9 mouse cellular contexts compared by ENCODE assay signal in the genomic region with DNA sequence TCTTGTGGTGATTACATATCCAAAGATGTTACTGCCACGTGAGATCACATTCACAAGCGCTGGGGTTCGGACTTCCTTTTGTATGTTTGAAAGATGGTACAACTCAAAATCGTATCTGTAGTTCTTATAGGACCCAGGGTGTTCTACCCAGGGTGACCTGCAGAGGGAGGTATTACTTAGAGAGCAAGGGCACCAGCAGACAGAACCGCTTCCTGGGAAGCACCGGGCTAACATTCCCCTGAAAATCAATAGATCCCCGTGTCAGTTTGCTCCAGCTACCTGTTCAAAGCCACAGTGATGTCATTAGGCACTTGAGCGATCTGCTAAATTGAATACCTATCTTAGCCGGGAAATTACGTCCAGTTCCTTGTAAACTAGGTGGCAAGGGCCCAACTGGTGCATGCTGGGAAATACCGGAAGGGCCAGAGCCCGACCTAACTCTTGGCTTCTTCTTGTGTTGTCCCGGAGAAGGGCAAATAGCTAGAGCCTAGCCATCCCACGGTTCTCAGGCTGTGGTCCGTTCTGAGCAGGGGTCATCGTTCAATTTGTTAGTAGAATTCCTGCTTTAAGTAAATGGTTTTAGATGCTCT. TPM values are rescaled to one million over a fixed set of nuclear protein-coding genes. Genes with fewer than 3 reads are reported as not detected.
DNase-seq lines count a peak whose midpoint lies in the region; ATAC-seq and TF ChIP-seq lines count a peak whose summit lies in the region.
"Had no signal": no experiment of that assay in that cellular context is flagged by ENCODE, and none has a peak within 500 bp of the region (broad histone marks: within the 10 kb centered on the region; RNA-seq: fewer than 3 reads in every experiment).

No protein-coding gene starts in this region.

- H3K27ac ChIP-seq in heart, adult 2 months = no peak overlapping the region
- no peak overlapping the region for H3K27ac ChIP-seq in heart, embryonic 10.5 days
- H3K27ac ChIP-seq: liver, embryonic 15.5 days had no signal

- intact Hi-C loops in heart, adult 2 months (cut with DNase I) = no loop called here

- TF ChIP-seq EP300 in heart, adult 2 months (IDR thresholded peaks at IDR 0.05; ENCODE audit: insufficient read depth, low read depth, low read length) = no peak

- peak overlapping the region; percentile 22; the same call in 1 of the 2 replicates for H3K4me3 ChIP-seq in heart, adult 2 months
- H3K4me3 ChIP-seq in heart, embryonic 10.5 days = no peak overlapping the region
- H3K4me3 ChIP-seq: liver, embryonic 15.5 days had no signal

- peak; percentile 81 for TF ChIP-seq CTCF in heart, adult 2 months (IDR thresholded peaks at IDR 0.05)

- H3K27me3 ChIP-seq in heart, adult 2 months (ENCODE audit: control insufficient read depth, insufficient read depth, low read length) = no peaks in the 10 kb centered on the region
- no peaks in the 10 kb centered on the region for H3K27me3 ChIP-seq in heart, embryonic 10.5 days (ENCODE audit: insufficient read depth, poor library complexity, severe bottlenecking)
- H3K27me3 ChIP-seq: liver, embryonic 15.5 days had no signal

- no peaks in the 10 kb centered on the region for H3K79me2 ChIP-seq in heart, adult 2 months (replicated peaks; ENCODE audit: control insufficient read depth, insufficient read depth, low read length)

- H3K36me3 ChIP-seq in heart, adult 2 months (ENCODE audit: control insufficient read depth, insufficient read depth, low read length) = no peaks in the 10 kb centered on the region
- H3K36me3 ChIP-seq in heart, embryonic 10.5 days = no peaks in the 10 kb centered on the region

- peak; percentile 51 to 53 for DNase-seq in heart, adult 2 months
- DNase-seq in heart, embryonic 10.5 days (ENCODE audit: low spot score) = no peak
- peak; percentile 60 for DNase-seq in CD4-positive, CD25-positive, alpha-beta regulatory T cell, adult 2 months (ENCODE audit: low read depth, low spot score)
- peak; percentile 75 to 84 for DNase-seq in adrenal gland, postnatal 36 days
- peak; percentile 55 for DNase-seq in gastrocnemius, adult 18-20 months (ENCODE audit: low spot score)
- peak; percentile 81 to 84 for DNase-seq in kidney, postnatal 4 days
- DNase-seq in thymus, postnatal 10 days (ENCODE audit: low spot score in 2 of 2) = peak; percentile 20 to 64

- WGBS in heart, adult 2 months = 43% methylated on average over 16 of the region's 16 CpGs
- 46% methylated on average over 16 of the region's 16 CpGs for WGBS in heart, embryonic 10.5 days

- no peak overlapping the region for H3K9ac ChIP-seq in heart, adult 2 months (ENCODE audit: low read depth, low read length)
- H3K9ac ChIP-seq: liver, embryonic 15.5 days had no signal

- peak; percentile 75 for ATAC-seq in megakaryocyte progenitor cell, adult 5-6 weeks (replicated peaks; ENCODE audit: poor library complexity)

- no peak for TF ChIP-seq POLR2A in heart, adult 2 months (IDR thresholded peaks at IDR 0.05; ENCODE audit: insufficient read depth, low read depth, low read length)

- no peaks in the 10 kb centered on the region for H3K4me1 ChIP-seq in heart, adult 2 months (ENCODE audit: control insufficient read depth, insufficient read depth, low read length)
- H3K4me1 ChIP-seq in heart, embryonic 10.5 days = peaks cover 13% of the 10 kb centered on the region

- H3K9me3 ChIP-seq in heart, embryonic 10.5 days = no peaks in the 10 kb centered on the region
- H3K9me3 ChIP-seq: liver, embryonic 15.5 days had no signal

RNA-seq across cellular contexts. Expression of a gene that starts 14.2 kb away (rescaled TPM):
- not detected for total RNA-seq in heart, adult 2 months (2021)
- polyA plus RNA-seq in heart, adult 2 months (2012; rRNA removed) = 0.06 TPM in 1 of 2 replicates, not detected in the other
- 0.14 and 2.8 TPM in 2 replicates for polyA plus RNA-seq in heart, embryonic 10.5 days (2016; fragmentation: Nextera tagmentation; extraction: Ambion mirVana)
- total RNA-seq in adrenal gland, postnatal 36 days (2021) = under 1 TPM; 0.30 to 0.79 TPM
- under 1 TPM in 1 of 2 experiments, not detected in 1; 0.12 TPM for total RNA-seq in gastrocnemius, adult 18-20 months (2021)
- 0.61 and 0.62 TPM in 2 replicates for total RNA-seq in megakaryocyte progenitor cell, adult 5-6 weeks (2015)
- total RNA-seq in megakaryocyte progenitor cell, adult 5-6 weeks (2017) = 0.54 and 0.95 TPM in 2 replicates

RNA-seq across cellular contexts. Expression of a gene that starts 27.6 kb away (rescaled TPM):
- not detected for total RNA-seq in heart, adult 2 months (2021)
- polyA plus RNA-seq in heart, adult 2 months (2012; rRNA removed) = 0.06 TPM in 1 of 2 replicates, not detected in the other
- 0.03 TPM in 1 of 2 replicates, not detected in the other for polyA plus RNA-seq in heart, embryonic 10.5 days (2016; fragmentation: Nextera tagmentation; extraction: Ambion mirVana)
- total RNA-seq in adrenal gland, postnatal 36 days (2021) = 1 to 10 TPM; 1.3 to 3.7 TPM
- total RNA-seq in gastrocnemius, adult 18-20 months (2021) = under 1 TPM; 0.16 to 0.24 TPM
- total RNA-seq in megakaryocyte progenitor cell, adult 5-6 weeks (2015) = 0.07 and 0.39 TPM in 2 replicates
- 0.17 TPM in 2 replicates for total RNA-seq in megakaryocyte progenitor cell, adult 5-6 weeks (2017)
- polyA plus RNA-seq: liver, embryonic 15.5 days had no signal

RNA-seq across cellular contexts. Expression of a gene that starts 48.0 kb away (rescaled TPM):
- total RNA-seq in heart, adult 2 months (2021) = 1 to 10 TPM; 4.2 to 5.2 TPM
- polyA plus RNA-seq in heart, adult 2 months (2012; rRNA removed) = 1.7 and 2.6 TPM in 2 replicates
- polyA plus RNA-seq in heart, embryonic 10.5 days (2016; fragmentation: Nextera tagmentation; extraction: Ambion mirVana) = 1.9 TPM in 2 replicates
- 10 to 100 TPM; 11.4 to 13.0 TPM for total RNA-seq in adrenal gland, postnatal 36 days (2021)
- 1 to 10 TPM; 4.7 to 5.2 TPM for total RNA-seq in gastrocnemius, adult 18-20 months (2021)
- 4.2 and 4.7 TPM in 2 replicates for total RNA-seq in megakaryocyte progenitor cell, adult 5-6 weeks (2015)
- total RNA-seq in megakaryocyte progenitor cell, adult 5-6 weeks (2017) = 3.3 and 3.9 TPM in 2 replicates
